Comparison of ENCODE assay signal across 29 mouse cellular contexts in the genomic region with DNA sequence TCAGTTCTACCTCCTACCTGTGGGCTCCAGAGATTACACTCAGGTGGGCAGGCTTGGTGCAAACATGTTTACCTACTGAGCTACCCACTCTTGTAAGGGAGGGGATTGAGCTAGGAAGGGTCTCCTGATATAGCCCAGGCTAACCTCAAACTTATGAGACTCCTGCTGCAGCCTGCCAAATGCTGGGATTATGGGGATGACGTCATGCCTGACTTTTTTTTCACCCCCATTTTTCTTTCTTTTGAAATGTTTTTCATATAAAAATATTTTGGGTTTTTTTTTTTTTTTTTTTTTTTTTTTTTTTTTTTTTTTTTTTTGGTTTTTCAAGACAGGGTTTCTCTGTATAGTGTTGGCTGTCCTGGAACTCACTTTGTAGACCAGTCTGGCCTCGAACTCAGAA.
"Had no signal": no experiment of that assay in that cellular context is flagged by ENCODE, and none has a peak within 500 bp of the region (broad histone marks: within the 10 kb centered on the region; RNA-seq: fewer than 3 reads in every experiment).

No protein-coding gene starts in this region.

- H3K27ac ChIP-seq: heart, embryonic 13.5 days; heart, embryonic 15.5 days; hindbrain, embryonic 10.5 days; hindbrain, embryonic 12.5 days; hindbrain, embryonic 13.5 days; hindbrain, embryonic 14.5 days; hindbrain, embryonic 15.5 days; hindbrain, postnatal 0 days; intestine, embryonic 15.5 days; kidney, embryonic 15.5 days; kidney, postnatal 0 days; layer of hippocampus, adult 2 months; left cerebral cortex, adult 2 months had no signal

- H3K36me3 ChIP-seq: intestine, embryonic 15.5 days had no signal

- H3K9me3 ChIP-seq: heart, embryonic 15.5 days; hindbrain, embryonic 12.5 days; hindbrain, embryonic 13.5 days; hindbrain, embryonic 15.5 days; intestine, embryonic 15.5 days had no signal

- H3K9ac ChIP-seq: heart, embryonic 12.5 days; heart, embryonic 13.5 days; heart, embryonic 15.5 days; hindbrain, embryonic 12.5 days; hindbrain, embryonic 13.5 days; hindbrain, embryonic 14.5 days; hindbrain, embryonic 15.5 days; intestine, embryonic 15.5 days; kidney, embryonic 15.5 days had no signal

- H3K4me3 ChIP-seq: heart, embryonic 12.5 days; heart, embryonic 13.5 days; heart, embryonic 15.5 days; hindbrain, embryonic 10.5 days; hindbrain, embryonic 12.5 days; hindbrain, embryonic 13.5 days; hindbrain, embryonic 15.5 days; intestine, embryonic 15.5 days; kidney, embryonic 15.5 days; layer of hippocampus, adult 2 months; left cerebral cortex, adult 2 months had no signal

- H3K4me1 ChIP-seq: kidney, embryonic 15.5 days had no signal

- DNase-seq: heart, postnatal 10 days; heart, postnatal 14 days; heart, postnatal 36 days; heart, postnatal 4 days; kidney, adult 11 months; kidney, adult 2 months; kidney, adult 8-10 months; kidney, adult 9 months; kidney, postnatal 10 days; kidney, postnatal 14 days; kidney, postnatal 25 days; kidney, postnatal 36 days; kidney, postnatal 4 days; layer of hippocampus, adult 9-11 months; layer of hippocampus, postnatal 36 days had no signal
